25 mouse cellular contexts compared by ENCODE assay signal in genomic region chr10:47365016-47365538, GRCm38 (mm10).
DNase-seq lines count a peak whose midpoint lies in the region; ATAC-seq lines count a peak whose summit lies in the region.
"Had no signal": no experiment of that assay in that cellular context is flagged by ENCODE, and none has a peak within 500 bp of the region (broad histone marks: within the 10 kb centered on the region; RNA-seq: fewer than 3 reads in every experiment).

No protein-coding gene starts in this region.

- no peak overlapping the region for H3K27ac ChIP-seq in hindbrain, embryonic 12.5 days
- H3K27ac ChIP-seq in hindbrain, embryonic 16.5 days (ENCODE audit: low read depth, low read length) = no peak overlapping the region
- no peak overlapping the region for H3K27ac ChIP-seq in forebrain, embryonic 16.5 days (ENCODE audit: low read length)
- H3K27ac ChIP-seq: layer of hippocampus, adult 2 months; liver, embryonic 14.5 days had no signal

- no peaks in the 10 kb centered on the region for H3K36me3 ChIP-seq in hindbrain, embryonic 12.5 days
- no peaks in the 10 kb centered on the region for H3K36me3 ChIP-seq in hindbrain, embryonic 16.5 days (ENCODE audit: control insufficient read depth, insufficient read depth, low read length)
- no peaks in the 10 kb centered on the region for H3K36me3 ChIP-seq in forebrain, embryonic 16.5 days (ENCODE audit: control insufficient read depth, insufficient read depth)
- H3K36me3 ChIP-seq: G1E had no signal

- H3K4me3 ChIP-seq in hindbrain, embryonic 12.5 days = no peak overlapping the region
- H3K4me3 ChIP-seq in hindbrain, embryonic 16.5 days (ENCODE audit: low read length) = no peak overlapping the region
- H3K4me3 ChIP-seq in forebrain, embryonic 16.5 days (replicated peaks; ENCODE audit: low read length) = no peak overlapping the region
- H3K4me3 ChIP-seq: layer of hippocampus, adult 2 months had no signal

- 27% methylated on average over 1 of the region's 1 CpGs for WGBS in hindbrain, embryonic 12.5 days
- 20% methylated on average over 1 of the region's 1 CpGs for WGBS in hindbrain, embryonic 16.5 days
- 7% methylated on average over 1 of the region's 1 CpGs for WGBS in forebrain, embryonic 16.5 days

- no peaks in the 10 kb centered on the region for H3K9me3 ChIP-seq in hindbrain, embryonic 12.5 days (replicated peaks)
- no peaks in the 10 kb centered on the region for H3K9me3 ChIP-seq in hindbrain, embryonic 16.5 days (ENCODE audit: control insufficient read depth, low read length)
- H3K9me3 ChIP-seq in forebrain, embryonic 16.5 days (ENCODE audit: control insufficient read depth, low read length) = no peaks in the 10 kb centered on the region
- H3K9me3 ChIP-seq: G1E had no signal

- H3K27me3 ChIP-seq in hindbrain, embryonic 12.5 days = no peaks in the 10 kb centered on the region
- no peaks in the 10 kb centered on the region for H3K27me3 ChIP-seq in hindbrain, embryonic 16.5 days (replicated peaks; ENCODE audit: control insufficient read depth, insufficient read depth, low read length)
- H3K27me3 ChIP-seq in forebrain, embryonic 16.5 days (replicated peaks; ENCODE audit: control insufficient read depth, insufficient read depth, low read length) = no peaks in the 10 kb centered on the region
- H3K27me3 ChIP-seq: Patski had no signal

- H3K4me2 ChIP-seq in hindbrain, embryonic 12.5 days (replicated peaks) = no peak overlapping the region
- no peak overlapping the region for H3K4me2 ChIP-seq in hindbrain, embryonic 16.5 days (ENCODE audit: low read length)
- no peak overlapping the region for H3K4me2 ChIP-seq in forebrain, embryonic 16.5 days (ENCODE audit: low read length)
- H3K4me2 ChIP-seq: lung, embryonic 14.5 days had no signal

- ATAC-seq in hindbrain, embryonic 12.5 days (ENCODE audit: low FRiP score) = peak; percentile 46; the same call in 1 of the 2 replicates
- no peak for ATAC-seq in hindbrain, embryonic 16.5 days
- peak; percentile 87 for ATAC-seq in forebrain, embryonic 16.5 days
- ATAC-seq: activated CD4-positive, CD25-positive, alpha-beta regulatory T cell, adult 4 months; intestine, postnatal 0 days; Patski had no signal

- H3K4me1 ChIP-seq in hindbrain, embryonic 12.5 days = no peaks in the 10 kb centered on the region
- H3K4me1 ChIP-seq in hindbrain, embryonic 16.5 days (ENCODE audit: control insufficient read depth, insufficient read depth, low read depth, low read length) = no peaks in the 10 kb centered on the region
- H3K4me1 ChIP-seq in forebrain, embryonic 16.5 days (replicated peaks; ENCODE audit: control insufficient read depth, insufficient read depth, low read length) = peaks cover 4% of the 10 kb centered on the region; the same call in 1 of the 2 replicates

- peak; percentile 8 for DNase-seq in ES-CJ7 (ENCODE audit: low read depth, low spot score)
- peak; percentile 0 for DNase-seq in brain, adult 2 months (ENCODE audit: low read depth, low spot score)
- no peak for DNase-seq in embryo, embryonic 10.5 days (ENCODE audit: low spot score)
- no peak for DNase-seq in lung, postnatal 36 days
- no peak for DNase-seq in left cerebral cortex, adult 11 months (ENCODE audit: low spot score)
- DNase-seq: adrenal gland, adult 8-10 months; cerebellum, adult 2 months; cerebellum, postnatal 25 days; gastrocnemius, postnatal 36 days; kidney, postnatal 25 days; layer of hippocampus, postnatal 36 days; lung, embryonic 14.5 days; lung, postnatal 4 days; retina, postnatal 1 day; right cerebral cortex, postnatal 25 days; spleen, adult 18-20 months had no signal

- no peak overlapping the region for H3K9ac ChIP-seq in hindbrain, embryonic 12.5 days
- H3K9ac ChIP-seq in hindbrain, embryonic 16.5 days (ENCODE audit: low read depth, low read length) = no peak overlapping the region
- H3K9ac ChIP-seq in forebrain, embryonic 16.5 days (replicated peaks; ENCODE audit: low read depth, low read length) = no peak overlapping the region
- H3K9ac ChIP-seq: liver, embryonic 14.5 days; lung, embryonic 14.5 days had no signal

Comparison
In these comparisons a context has a peak if more than half of its experiments do, and no peak if none do; other contexts are left out.
1. DNase-seq: peak in ES-CJ7 (single experiment) and brain, adult 2 months (single experiment); none in embryo, embryonic 10.5 days (single experiment), lung, postnatal 36 days (single experiment) and left cerebral cortex, adult 11 months (single experiment).